Mouse (Mus musculus) mouse trophoblast stem cell (cell line): ENCODE measurements around the gene Lonp2.

Source experiments
- in situ Hi-C, 2 experiments: fragments of 300-500 bp; cut with MseI, MboI; formaldehyde crosslinking; loops; 2 replicates in 1 of 2; 3 replicates in 1 of 2; pipeline ENCODE4 v1.15.1; 2025

The Lonp2 gene

DNA sequence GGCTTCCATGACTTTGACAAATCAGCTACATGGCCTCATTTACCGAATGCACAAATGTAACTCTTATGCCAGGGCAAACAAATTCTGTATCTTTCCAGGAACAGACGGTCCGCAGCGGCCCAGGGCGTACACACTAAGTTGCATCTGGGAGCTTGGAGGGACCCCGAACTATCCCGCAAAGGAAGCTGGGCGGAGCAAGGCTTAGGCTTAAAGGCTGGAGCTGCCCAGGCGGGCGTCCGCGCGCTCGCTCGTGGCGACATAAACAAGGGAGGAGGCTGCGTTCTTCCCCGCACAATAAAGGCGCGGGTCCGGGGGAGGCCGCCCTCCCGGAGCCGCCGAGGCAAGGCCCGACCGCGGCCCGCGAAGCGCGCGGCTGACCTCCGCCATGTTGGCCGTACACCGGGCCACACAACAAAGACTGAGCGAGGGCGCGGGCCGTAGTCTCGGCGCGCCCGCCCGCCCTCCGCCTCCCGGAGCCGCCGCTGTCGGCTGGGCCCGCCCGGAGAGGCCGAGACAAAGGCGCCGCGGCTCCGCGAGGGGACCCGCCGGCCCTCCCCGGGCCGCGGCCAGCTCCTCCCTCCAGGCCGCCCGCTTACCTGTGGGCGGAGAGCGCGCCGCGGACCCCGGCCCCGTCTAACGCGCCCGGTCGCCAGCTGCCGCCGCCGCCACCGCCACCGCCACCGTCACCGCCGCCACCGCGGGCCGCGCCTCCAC lies 121.5 kb downstream of the Lonp2 start, which contains the start of the genes Gm10638 and Siah1a:
Gm10638 (plus strand) TSS at position 479 of the 714 bp plus-strand sequence.
Siah1a (minus strand) TSS at position 714 of the 714 bp plus-strand sequence.
- in situ Hi-C loops, result loop anchor here in 1 of 2 experiments (10.0 kb wide), 1 partner anchor 159 kb away; no protein-coding TSS in a partner anchor

DNA sequence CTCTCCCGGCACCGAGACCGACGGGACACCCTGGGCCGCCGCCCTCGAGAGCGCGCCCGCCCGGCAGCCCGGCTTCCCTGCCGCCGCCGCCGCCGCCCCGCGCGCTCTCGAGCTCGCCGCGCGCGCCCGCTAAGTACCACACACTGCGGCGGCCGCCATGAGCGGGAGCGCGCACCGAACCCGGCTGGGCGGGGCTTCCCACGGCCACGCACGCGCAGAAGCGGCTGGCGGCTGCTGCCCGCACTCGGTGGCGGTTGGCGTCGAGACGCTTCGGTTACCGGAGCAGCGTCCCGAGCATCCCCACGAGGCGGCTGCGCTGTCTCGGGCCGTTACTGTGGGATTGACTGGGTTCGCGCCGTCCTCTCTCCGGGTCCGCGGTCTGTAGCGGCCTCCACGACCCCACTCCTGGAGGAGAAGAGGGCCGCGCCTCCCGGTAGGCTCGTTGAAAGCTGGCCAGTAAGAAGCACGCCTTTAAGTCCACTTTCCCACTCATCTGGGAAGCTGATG lies 122.1 kb downstream of the Lonp2 start:
- in situ Hi-C loops, result loop anchor here in 1 of 2 experiments (10.0 kb wide), 1 partner anchor 159 kb away; no protein-coding TSS in a partner anchor

DNA sequence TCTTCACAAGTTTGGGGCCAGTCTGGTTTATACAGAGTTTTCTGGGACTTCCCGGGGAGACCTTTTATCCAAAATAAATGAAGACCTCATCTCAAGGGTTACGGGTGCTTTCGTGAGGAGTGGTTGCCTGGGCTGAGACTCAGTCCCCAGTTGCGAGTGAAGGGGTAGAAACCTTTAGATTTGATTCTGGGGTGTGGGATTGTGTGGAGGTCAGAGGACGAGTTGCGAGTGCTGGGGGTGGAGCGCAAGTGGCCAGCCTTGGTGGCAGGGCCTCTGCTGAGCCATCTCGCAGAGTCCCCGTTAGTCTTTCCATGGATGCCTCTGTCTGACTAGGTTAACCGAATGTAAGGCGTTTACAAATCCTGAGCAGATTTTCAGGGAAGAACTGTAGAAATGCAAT lies 122.7 kb downstream of the Lonp2 start:
- in situ Hi-C loops, result loop anchor here in 1 of 2 experiments (10.0 kb wide), 1 partner anchor 158 kb away; no protein-coding TSS in a partner anchor

- in situ Hi-C loops, result loop anchor here in 1 of 2 experiments (10.0 kb wide), 1 partner anchor 155 kb away; no protein-coding TSS in a partner anchor
Measured at GRCm38 (mm10) chr8:86749842-86750241, 126.0 kb downstream of the Lonp2 start.

- in situ Hi-C loops, result no loop called here
Measured at GRCm38 (mm10) chr8:86756948-86757733, 133.3 kb downstream of the Lonp2 start.

DNA sequence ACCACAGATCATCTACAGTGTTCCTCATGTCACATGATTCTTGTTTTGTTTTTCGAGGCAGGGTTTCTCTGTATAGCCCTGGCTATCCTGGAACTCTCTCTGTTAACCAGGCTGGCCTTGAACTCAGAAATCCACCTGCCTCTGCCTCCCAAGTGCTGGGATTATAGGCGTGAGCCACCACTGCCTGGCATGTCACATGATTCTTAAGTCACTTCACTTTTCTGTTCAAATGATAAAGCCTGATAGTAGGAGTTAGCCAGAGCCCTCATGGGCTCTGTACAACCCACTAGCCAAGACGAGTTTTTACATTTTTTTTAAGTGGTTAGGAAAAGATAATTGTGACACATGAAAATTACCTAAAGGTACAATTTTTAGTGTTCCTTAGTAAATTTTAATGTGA lies 134.8 kb downstream of the Lonp2 start:
- in situ Hi-C loops, result no loop called here

- in situ Hi-C loops, result no loop called here
Measured at GRCm38 (mm10) chr8:86759090-86759491, 135.2 kb downstream of the Lonp2 start.

DNA sequence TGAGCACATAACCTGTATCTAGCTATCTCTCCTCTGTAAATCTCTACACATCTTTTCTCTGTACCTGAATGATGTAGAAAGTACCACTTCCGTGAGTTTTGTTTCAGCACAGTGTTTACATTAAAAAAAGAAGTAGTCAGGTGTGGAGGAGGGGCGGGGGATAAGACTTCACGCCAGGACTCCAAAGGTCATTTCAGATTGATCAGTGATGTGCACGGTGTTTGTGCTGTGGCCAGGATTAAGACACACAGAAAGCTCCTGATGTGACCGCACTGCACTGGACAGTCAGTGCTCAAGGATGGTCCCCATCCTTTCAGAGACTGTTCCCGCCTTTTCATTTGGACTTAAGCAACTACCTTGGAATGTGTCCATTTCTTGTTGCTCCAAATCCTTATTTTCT lies 136.9 kb downstream of the Lonp2 start:
- in situ Hi-C loops, result no loop called here

GRCm38 (mm10) chr8:86762806-86763205 lies 139.0 kb downstream of the Lonp2 start:
- in situ Hi-C loops, result no loop called here

DNA sequence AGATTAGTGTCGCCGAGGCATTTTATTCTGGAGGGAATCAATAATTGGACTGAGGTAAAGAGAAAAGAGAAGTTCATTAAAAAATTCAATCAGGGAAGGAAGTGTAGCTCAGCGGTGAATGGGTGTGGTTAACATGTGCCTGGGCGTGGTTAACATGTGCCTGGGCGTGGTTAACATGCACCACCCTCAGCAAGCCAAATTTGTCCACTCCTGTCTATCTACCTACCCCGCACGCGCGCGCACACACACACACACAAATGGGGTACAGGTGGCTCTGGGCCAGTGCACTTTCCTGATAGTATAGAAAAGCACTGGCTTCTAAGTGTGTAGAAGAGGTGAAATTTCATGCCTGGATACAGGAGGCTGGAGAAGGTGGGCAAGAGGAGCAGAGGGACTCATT lies 141.3 kb downstream of the Lonp2 start:
- in situ Hi-C loops, result no loop called here

DNA sequence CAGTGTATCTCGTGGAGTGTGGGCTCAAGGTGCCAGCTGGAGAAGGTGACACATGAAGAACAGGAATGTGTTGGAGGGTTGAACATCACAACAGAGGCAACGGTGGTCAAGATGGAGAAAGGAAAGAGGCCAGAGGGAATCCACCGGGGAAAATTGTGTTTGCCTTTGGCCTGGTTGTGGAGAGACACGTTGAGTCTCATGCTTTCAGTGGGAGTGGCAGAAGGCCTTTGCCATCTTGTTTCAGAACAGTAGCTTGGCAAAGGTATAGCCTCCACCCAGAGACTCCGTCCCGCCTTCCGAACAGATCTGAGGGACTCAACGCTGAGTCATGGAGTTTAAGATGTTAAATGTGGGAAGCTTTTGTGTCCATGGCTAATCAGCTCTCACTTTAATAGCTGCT lies 141.8 kb downstream of the Lonp2 start:
- in situ Hi-C loops, result no loop called here

GRCm38 (mm10) chr8:86766548-86767211 lies 142.8 kb downstream of the Lonp2 start:
- in situ Hi-C loops, result no loop called here

GRCm38 (mm10) chr8:86768499-86768898 lies 144.7 kb downstream of the Lonp2 start:
- in situ Hi-C loops, result no loop called here

- in situ Hi-C loops, result no loop called here
Measured at GRCm38 (mm10) chr8:86769945-86770715, 146.3 kb downstream of the Lonp2 start.
